Mouse (Mus musculus) intestine, embryonic 16.5 days (tissue): ENCODE data around the gene Osbp2. TPM values are rescaled to one million over a fixed set of nuclear protein-coding genes. Genes with fewer than 3 reads are reported as not detected.

ENCODE experiments used
- ATAC-seq: fragments of 200-750 bp; cut with Nextera tagmentation; 2 replicates; pipeline ENCODE4 v1.8.0; 2017; ENCODE audit warnings: moderate TSS enrichment, moderate library complexity
- H3K27ac ChIP-seq: fragments of 300-500 bp; sonication (generic); 2 replicates; pipeline ENCODE4 v1.5.1; 2014; ENCODE audit warnings: mild to moderate bottlenecking, low read length
- H3K27me3 ChIP-seq: fragments of 300-500 bp; sonication (generic); replicated peaks from 2 replicates; pipeline ENCODE4 v1.6.1; 2014; ENCODE audit warnings: low read length, control low read depth, mixed read lengths; ENCODE audit not compliant: control insufficient read depth, insufficient read depth
- H3K36me3 ChIP-seq: fragments of 300-500 bp; sonication (generic); 2 replicates; pipeline ENCODE4 v1.6.1; 2014; ENCODE audit warnings: low read length, control low read depth; ENCODE audit not compliant: control insufficient read depth, insufficient read depth
- H3K4me1 ChIP-seq: fragments of 300-500 bp; sonication (generic); 2 replicates; pipeline ENCODE4 v1.6.1; 2014; ENCODE audit warnings: low read length, control low read depth, mixed read lengths; ENCODE audit not compliant: control insufficient read depth, insufficient read depth
- H3K4me2 ChIP-seq: fragments of 300-500 bp; sonication (generic); 2 replicates; pipeline ENCODE4 v1.6.1; 2014; ENCODE audit warnings: low read depth, low read length, control low read depth
- H3K4me3 ChIP-seq: fragments of 300-500 bp; sonication (generic); 2 replicates; pipeline ENCODE4 v1.5.1; 2014; ENCODE audit warnings: mild to moderate bottlenecking, low read length
- H3K9ac ChIP-seq: fragments of 300-500 bp; sonication (generic); 2 replicates; pipeline ENCODE4 v1.6.1; 2014; ENCODE audit warnings: low read depth, low read length
- H3K9me3 ChIP-seq: fragments of 300-500 bp; sonication (generic); 2 replicates; pipeline ENCODE4 v1.6.1; 2016; ENCODE audit warnings: low read length, control low read depth; ENCODE audit not compliant: control insufficient read depth
- WGBS: fragments of 180-500 bp; shearing (Covaris S2); extraction: QIAGEN DNeasy Blood & Tissue Kit; methylation state at CpG from one replicate; pipeline ENCODE4 v1.1.7; 2014; 5-methylcytosine and 5-hydroxymethylcytosine counted together
- polyA plus RNA-seq: library from polyadenylated mRNA; unstranded; fragments of >200 nt; fragmentation: Nextera tagmentation; extraction: Ambion mirVana; gene quantifications from 2 replicates; pipeline ENCODE4 v1.2.1, GENCODE M21; 2015

Gene Osbp2
- polyA plus RNA-seq, 1 experiment from 2014 or later, result 0.45 TPM

GRCm38 (mm10) chr11:3878660-3879059, 15.0 kb upstream of the Osbp2 start:
- Histone ChIP-seq H3K36me3 (no peaks in the 10 kb centered on the region), H3K9ac (no peak overlapping the region), H3K9me3 (no peaks in the 10 kb centered on the region), H3K4me3 (no peak overlapping the region), H3K4me1 (no peaks in the 10 kb centered on the region), H3K27ac (no peak overlapping the region), H3K27me3 (no peaks in the 10 kb centered on the region), H3K4me2 (no peak overlapping the region)
- no peak for ATAC-seq
- WGBS, result 71% methylated on average over 7 of the region's 7 CpGs

DNA sequence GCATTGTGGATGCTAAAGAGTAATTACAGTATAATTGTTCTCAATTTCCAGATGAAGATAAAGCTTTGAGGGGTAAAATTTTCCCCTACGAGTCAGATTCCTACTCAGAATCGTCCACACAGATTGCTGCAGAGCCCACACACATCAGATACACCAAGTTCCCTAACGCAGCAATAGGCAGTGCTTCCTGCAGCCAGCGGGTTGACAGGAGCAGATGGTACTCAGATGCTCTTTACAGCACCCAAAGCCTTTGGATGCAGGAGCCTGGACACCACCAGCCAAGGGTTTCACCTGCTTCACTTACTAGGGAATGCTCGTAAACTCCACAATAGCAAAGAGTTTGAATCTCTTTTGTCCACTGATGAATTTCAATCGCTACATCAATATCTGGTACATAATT, 12.7 kb upstream of the Osbp2 start:
- Histone ChIP-seq H3K9me3 (no peaks in the 10 kb centered on the region), H3K4me1 (no peaks in the 10 kb centered on the region), H3K27ac (no peak overlapping the region), H3K27me3 (no peaks in the 10 kb centered on the region), H3K4me3 (no peak overlapping the region), H3K9ac (no peak overlapping the region), H3K36me3 (no peaks in the 10 kb centered on the region), H3K4me2 (no peak overlapping the region)
- 81% methylated on average over 6 of the region's 6 CpGs for WGBS
- no peak for ATAC-seq

DNA sequence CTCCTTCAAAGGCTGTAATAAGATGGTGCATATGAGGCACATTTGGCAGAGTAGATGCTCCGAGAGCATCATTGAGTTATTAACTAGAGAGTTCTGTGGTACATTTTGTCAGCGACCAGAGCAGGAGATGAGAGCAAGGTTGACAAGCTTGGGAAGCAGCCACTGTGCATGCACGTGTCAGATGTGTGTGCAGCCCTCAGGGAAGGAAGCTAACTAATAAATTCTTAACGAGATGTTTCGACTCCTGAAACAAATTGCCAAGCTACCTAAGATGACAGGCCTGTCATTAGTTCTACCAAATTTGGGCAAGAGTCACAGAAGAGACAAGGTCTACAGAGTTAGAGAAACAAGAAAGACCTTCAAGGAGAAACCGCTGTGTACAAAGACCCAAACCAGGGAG, 640 bp upstream of the Osbp2 start:
- Histone ChIP-seq H3K9ac (peak overlapping the region; percentile 72; the same call in 1 of the 2 replicates), H3K4me2 (peak overlapping the region; percentile 94), H3K27me3 (0 out of 2 replicates have a peak, but pooled peaks cover 3% of the 10 kb centered on the region), H3K9me3 (no peaks in the 10 kb centered on the region), H3K4me3 (peak overlapping the region; percentile 55; the same call in 1 of the 2 replicates), H3K4me1 (peaks cover 6% of the 10 kb centered on the region; the same call in 1 of the 2 replicates), H3K36me3 (no peaks in the 10 kb centered on the region), H3K27ac (no peak overlapping the region)
- no peak for ATAC-seq
- 36% methylated on average over 6 of the region's 6 CpGs for WGBS

DNA sequence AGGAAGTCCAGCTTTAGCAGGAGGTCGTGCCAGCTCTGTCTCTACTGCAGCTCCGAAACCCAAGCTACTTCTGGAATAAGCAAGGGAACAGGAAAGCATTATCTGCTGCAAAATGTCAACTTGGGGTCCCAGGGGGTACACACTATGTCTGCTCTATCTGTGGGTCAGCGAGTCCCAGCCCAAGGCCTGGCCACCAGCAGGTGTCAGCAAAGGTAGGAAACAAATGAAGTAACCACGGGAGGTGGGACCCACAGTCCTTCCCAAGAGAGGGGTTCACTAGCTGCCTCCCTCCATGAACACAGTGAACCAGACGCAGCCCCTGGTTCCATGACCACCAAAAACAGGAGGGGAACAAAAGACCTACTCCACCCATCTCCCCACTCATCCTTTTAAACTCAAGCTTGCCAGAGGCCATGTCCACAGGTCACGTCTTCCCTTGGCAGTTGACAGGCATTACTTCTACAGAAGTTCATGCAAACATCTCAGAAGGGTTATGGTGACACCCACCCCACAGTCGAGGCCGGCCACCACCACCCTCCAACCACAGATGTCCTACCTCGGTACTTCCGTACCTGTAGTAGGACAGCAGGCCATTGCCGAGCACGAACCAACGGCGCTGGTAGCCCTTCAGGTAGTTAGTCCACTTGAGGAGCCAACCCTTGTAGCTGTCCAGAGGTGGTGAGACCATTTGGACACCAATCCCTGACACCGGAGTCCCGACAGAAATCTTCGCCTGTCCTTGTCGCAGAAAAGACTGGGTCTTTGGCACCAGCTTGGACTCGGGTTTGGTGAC, 846 bp downstream of the Osbp2 start:
- no peak for ATAC-seq
- Histone ChIP-seq H3K4me1 (peaks cover 6% of the 10 kb centered on the region; the same call in 1 of the 2 replicates), H3K27me3 (0 out of 2 replicates have a peak, but pooled peaks cover 3% of the 10 kb centered on the region), H3K9ac (peak overlapping the region; percentile 72; the same call in 1 of the 2 replicates), H3K4me3 (peak overlapping the region; percentile 55), H3K27ac (no peak overlapping the region), H3K4me2 (peak overlapping the region; percentile 94), H3K36me3 (no peaks in the 10 kb centered on the region), H3K9me3 (no peaks in the 10 kb centered on the region)
- WGBS, result 72% methylated on average over 19 of the region's 19 CpGs

GRCm38 (mm10) chr11:3860361-3860760, 3.3 kb downstream of the Osbp2 start:
- 65% methylated on average over 4 of the region's 4 CpGs for WGBS
- Histone ChIP-seq H3K4me1 (peaks cover 6% of the 10 kb centered on the region; the same call in 1 of the 2 replicates), H3K27ac (no peak overlapping the region), H3K4me2 (no peak overlapping the region), H3K9ac (no peak overlapping the region), H3K4me3 (no peak overlapping the region), H3K27me3 (0 out of 2 replicates have a peak, but pooled peaks cover 3% of the 10 kb centered on the region), H3K36me3 (no peaks in the 10 kb centered on the region), H3K9me3 (no peaks in the 10 kb centered on the region)
- no peak for ATAC-seq

DNA sequence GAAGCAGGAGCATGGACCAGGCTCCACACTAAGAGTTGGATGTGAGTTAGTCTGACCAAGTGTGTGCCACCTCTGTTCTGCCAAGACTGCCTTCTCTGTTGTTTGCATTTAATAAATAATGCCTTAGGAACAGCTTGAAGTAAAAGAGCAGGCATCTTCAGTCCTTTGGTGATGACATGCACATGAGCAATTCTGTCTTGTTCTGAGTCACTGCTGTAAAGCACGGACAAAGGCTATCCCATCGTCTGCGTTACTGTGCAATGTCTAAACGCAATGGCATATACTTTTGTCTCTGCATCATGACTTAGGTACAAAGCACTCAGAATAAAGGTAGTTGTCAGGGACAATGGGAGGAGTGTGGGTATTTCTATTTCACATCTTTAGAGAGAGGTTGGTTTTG, 3.9 kb downstream of the Osbp2 start:
- Histone ChIP-seq H3K9ac (no peak overlapping the region), H3K27ac (no peak overlapping the region), H3K27me3 (0 out of 2 replicates have a peak, but pooled peaks cover 3% of the 10 kb centered on the region), H3K4me3 (no peak overlapping the region), H3K4me2 (no peak overlapping the region), H3K9me3 (no peaks in the 10 kb centered on the region), H3K36me3 (no peaks in the 10 kb centered on the region), H3K4me1 (peaks cover 6% of the 10 kb centered on the region; the same call in 1 of the 2 replicates)
- no peak for ATAC-seq
- 87% methylated on average over 4 of the region's 4 CpGs for WGBS

GRCm38 (mm10) chr11:3857902-3858301, 5.8 kb downstream of the Osbp2 start:
- no peak overlapping the region for H3K27ac ChIP-seq
- H3K4me2 ChIP-seq, result no peak overlapping the region
- no peak overlapping the region for H3K9ac ChIP-seq
- 77% methylated on average over 5 of the region's 5 CpGs for WGBS
- no peaks in the 10 kb centered on the region for H3K9me3 ChIP-seq
- no peak overlapping the region for H3K4me3 ChIP-seq
- H3K27me3 ChIP-seq, result no peaks in the 10 kb centered on the region
- H3K4me1 ChIP-seq, result no peaks in the 10 kb centered on the region
- no peaks in the 10 kb centered on the region for H3K36me3 ChIP-seq
- no peak for ATAC-seq

DNA sequence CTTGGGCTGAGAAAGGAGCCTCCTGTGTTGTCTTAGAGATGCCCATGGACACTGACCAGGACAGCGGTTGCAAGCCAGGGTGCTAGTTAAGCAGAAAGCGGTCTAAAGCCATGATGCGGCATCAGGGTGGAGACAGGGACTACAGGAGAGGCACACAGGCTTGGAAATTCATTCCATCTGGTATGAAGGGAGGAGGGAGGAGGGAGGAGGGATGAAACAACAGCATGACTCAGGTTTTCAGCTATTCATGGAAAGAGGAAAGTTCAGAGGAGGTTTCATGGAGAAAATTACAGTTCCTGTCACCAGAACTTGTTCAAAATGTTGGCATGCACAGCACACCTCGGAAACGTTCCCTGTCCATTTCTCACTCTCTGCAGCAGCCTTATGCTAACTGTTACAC, 7.9 kb downstream of the Osbp2 start:
- Histone ChIP-seq H3K27ac (no peak overlapping the region), H3K27me3 (no peaks in the 10 kb centered on the region), H3K9ac (no peak overlapping the region), H3K4me3 (no peak overlapping the region), H3K4me1 (no peaks in the 10 kb centered on the region), H3K9me3 (no peaks in the 10 kb centered on the region), H3K36me3 (no peaks in the 10 kb centered on the region), H3K4me2 (no peak overlapping the region)
- WGBS, result 88% methylated on average over 5 of the region's 5 CpGs
- ATAC-seq, result no peak

- no peaks in the 10 kb centered on the region for H3K36me3 ChIP-seq
- H3K4me1 ChIP-seq, result no peaks in the 10 kb centered on the region
- H3K9ac ChIP-seq, result no peak overlapping the region
- no peak overlapping the region for H3K27ac ChIP-seq
- no peaks in the 10 kb centered on the region for H3K27me3 ChIP-seq
- H3K9me3 ChIP-seq, result no peaks in the 10 kb centered on the region
- ATAC-seq, result no peak
- no peak overlapping the region for H3K4me2 ChIP-seq
- WGBS, result 91% methylated on average over 3 of the region's 3 CpGs
- no peak overlapping the region for H3K4me3 ChIP-seq
These were observed 9.5 kb downstream of the Osbp2 start for GRCm38 (mm10) chr11:3854156-3854555.
